Mouse (Mus musculus): Measurements from ENCODE around the gene Dcps.

Dcps gene

DNA sequence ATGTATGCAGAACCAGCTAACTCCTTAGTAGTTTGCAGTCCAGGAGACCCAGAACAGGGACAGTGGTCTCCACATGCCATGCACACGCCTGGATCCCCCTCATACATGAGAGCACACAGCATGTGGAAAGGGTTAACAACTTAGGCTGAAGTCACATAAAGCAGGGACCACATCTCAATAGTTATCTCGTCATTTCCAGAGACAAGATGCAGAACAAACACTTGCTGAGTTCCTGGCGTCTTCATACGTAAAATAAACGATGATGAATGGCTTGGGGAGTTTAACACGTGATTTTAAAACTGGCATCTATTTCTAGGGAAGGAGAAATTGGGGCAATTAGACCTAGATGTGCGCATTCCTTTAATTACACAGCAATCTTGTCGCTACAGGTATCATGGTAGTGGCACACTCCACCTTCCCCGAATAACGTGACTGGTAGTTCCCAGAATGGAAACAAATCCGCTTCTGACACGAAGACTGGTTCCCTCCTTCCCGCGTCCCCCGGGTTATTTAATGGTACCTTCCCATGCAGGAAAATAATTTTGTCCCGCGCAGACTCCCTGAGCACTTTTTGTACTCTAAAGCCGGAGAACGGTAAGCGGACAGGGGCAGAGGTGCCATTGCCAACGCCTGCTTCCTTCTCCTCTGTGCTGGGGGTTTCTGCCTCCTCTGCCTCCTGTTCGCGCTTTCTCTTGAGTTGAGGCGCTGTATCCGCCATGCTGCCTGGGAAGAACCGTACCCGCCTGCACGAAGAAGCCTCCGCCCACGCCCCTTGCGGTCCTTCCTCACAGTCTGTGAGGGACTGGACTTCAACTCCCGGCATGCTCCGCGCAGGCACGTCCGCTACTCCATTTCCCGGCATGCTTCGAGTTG lies at the start of gene Dcps:
Dcps (minus strand) TSS at position 811 of the 873 bp plus-strand sequence.
- DNase-seq (ENCODE audit: low spot score in 2 of 2): peak; percentile 79 to 88

DNA sequence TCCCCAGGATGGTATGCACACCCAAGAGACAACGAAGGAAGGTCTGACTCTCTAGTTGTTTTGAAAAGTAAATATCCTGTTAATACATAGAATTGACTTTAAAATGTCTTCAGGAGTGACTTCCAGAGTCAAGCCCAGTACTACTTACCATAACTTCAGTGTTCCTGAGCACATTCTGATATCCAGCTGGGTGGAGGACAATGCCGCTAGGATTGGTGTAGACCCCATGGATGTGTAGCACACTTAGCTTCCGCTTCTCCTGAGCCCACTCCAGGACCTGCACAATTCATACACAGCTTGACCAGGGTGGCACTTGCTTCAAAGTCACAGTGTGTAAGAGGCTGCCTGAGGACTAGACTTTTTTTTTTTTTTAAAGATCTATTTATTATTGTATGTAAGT lies 47.6 kb upstream of the Dcps start:
- no peak for DNase-seq (ENCODE audit: low spot score in 2 of 2)

DNA sequence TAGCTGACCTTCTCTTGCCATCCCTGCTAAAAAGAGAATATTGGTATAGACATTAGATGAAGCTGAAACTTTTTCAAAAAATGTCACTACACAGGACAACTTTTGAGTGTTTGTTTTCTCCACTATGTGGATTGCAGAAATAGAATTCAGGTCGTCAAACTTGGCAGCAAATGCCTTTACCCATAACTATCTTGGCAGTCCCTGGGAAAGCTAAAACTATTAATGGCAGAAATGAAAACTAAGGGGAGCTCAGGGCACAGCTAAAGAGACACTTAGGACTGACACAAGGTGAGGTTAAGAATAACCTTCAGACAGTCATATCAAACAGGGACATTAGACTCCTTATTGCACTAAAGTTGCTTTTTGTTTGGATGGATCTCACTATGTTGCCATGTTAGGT lies 42.1 kb upstream of the Dcps start:
- no peak for DNase-seq (ENCODE audit: low spot score in 2 of 2)

DNA sequence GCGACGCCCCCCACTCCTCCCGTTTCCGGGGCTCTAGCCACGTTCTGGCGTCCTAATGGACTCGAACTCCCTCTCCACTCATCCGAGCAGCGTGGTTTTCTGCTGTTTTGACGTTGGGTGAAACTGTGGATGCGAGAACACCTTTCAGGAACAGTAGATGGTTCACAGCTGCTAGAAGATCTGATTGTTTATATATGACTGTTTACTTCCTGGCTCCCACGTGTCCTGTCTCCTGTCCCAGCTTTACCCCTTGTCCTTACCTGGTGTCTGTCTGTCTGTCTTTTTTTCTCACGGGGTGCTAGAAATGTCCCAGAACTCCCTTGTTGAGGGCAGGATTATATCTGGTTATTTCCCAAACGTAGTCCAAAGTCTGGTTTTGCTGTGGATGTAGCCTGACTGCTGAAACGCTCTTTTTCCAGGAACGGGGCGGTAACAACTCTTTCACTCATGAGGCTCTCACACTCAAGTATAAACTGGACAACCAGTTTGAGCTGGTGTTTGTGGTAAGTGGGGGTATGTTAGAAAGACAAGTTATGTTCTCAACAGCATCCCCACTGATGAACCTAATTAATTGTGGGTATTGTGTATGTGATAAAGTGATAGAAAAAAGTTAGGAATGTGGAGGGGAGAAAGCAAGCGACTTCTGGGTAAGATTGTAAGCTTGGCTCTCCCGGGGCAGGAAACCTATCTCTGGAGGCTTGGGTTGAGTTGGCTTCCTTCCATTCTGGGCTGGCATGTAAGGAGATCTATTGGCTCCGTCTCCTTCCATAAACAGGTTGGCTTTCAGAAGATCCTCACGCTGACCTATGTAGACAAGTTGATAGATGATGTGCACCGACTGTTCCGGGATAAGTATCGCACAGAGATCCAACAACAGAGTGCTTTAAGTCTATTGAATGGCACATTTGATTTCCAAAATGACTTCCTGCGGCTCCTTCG lies 36.0 kb upstream of the Dcps start:
- DNase-seq (ENCODE audit: low spot score in 2 of 2): no peak

DNA sequence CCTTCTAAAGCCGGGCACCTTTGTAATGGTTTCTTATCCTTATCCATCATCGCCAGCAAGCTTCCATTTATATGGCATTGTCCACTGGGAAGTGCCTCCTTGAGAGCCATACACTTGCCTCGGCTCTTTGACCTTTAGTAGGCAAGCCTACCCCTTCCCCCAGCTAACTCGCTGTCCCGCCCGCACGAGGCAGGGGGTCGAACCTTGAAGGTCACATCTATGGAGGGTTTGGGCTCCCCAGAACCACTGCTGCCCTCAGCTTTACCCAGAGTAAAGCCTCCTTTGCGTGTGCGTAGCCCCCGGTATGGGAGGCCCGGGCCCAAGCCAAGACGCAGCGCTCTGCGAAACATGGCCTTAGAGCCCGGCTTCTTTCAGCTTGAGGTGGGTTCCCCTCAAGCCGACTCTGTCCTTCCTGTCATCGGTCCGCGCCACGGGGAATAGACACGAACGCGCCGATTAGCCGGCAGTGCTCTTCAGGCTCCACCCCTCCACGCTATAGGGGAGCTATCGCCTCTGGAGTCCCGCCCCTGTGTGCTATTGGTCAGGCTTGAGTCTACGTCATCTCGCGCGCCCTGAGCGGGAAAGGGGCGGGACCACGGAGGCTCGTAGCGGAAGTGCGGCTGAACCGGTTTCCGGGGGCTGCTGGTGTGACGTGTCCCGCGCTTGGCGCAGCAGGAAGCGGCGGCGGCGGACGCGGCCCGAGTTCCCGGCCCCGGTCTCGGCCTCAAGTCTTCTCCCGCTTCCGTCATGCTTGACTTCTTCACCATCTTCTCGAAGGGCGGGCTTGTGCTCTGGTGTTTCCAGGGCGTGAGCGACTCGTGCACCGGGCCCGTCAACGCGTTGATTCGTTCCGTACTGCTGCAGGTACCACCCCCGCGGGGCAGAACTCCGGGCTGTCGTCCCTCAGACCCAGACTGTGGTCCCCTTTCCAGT lies 34.9 kb upstream of the Dcps start, which contains the start of gene Foxred1:
Foxred1 (minus strand) TSS at position 514 of the 933 bp plus-strand sequence.
- DNase-seq (ENCODE audit: low spot score in 2 of 2): peak; percentile 99

DNA sequence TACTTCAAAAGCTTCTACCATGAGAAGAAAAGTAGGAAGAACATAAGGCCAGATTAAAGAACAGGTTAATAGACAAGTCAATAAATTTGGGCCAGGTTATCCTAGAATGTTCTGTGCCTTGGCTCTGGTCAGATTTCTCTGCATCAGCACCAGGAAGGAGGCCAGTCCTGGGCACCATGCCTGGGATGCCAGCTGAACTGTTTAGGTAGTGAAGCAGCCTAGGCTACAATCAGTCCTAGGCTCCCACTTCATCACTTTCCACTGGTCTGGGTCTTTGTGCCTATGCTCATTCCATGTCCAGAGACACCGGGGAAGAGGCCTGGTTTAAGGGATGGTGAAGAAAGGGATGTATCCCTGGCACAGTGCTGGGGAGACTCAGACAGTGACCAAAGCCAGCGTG lies 28.6 kb upstream of the Dcps start:
- DNase-seq (ENCODE audit: low spot score in 2 of 2): no peak

DNA sequence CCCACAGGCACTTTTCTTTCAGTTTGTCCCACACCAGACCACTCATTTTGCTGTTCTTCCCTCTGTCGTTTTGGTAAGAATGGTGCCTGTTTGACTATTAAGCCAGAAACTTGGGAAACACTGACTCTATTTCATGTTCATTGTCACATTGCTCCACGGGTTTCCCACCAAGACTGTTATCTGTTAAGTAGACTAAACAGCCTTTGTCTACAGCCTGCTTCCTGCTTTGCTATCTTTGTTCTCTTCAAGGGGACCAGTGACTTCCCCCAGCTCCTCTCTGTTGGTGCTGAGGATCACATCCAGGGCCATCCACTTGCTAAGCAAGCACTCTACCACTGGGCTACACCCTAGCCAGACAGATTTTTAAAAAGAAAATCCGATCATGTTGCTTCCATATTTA lies 27.7 kb upstream of the Dcps start:
- no peak for DNase-seq (ENCODE audit: low spot score in 2 of 2)

DNA sequence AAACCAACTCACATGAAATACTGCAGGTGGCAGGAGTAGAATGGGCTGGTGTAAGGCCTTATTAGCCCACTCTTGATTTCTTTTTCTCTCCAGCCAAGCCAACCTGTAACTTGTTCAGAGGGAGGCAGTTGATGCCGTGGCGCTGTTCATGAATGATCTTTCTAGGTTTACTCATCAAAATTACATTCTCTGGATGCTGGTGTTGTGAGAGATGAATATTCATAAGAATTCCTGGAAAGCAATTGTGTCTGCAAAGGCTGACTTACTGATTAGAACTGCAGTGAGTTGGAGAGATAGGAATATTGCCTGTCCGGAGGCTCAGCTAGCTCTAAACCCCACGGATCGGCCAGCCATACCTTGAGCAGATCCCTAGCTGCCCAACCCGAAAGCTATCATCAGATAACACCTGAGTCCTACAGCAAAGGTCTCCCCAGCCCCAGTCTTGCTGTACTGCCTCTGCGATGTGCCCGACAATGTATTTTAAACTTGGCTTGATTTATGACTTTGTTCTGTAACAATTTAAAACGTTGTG lies 24.7 kb upstream of the Dcps start:
- DNase-seq (ENCODE audit: low spot score in 2 of 2): no peak

DNA sequence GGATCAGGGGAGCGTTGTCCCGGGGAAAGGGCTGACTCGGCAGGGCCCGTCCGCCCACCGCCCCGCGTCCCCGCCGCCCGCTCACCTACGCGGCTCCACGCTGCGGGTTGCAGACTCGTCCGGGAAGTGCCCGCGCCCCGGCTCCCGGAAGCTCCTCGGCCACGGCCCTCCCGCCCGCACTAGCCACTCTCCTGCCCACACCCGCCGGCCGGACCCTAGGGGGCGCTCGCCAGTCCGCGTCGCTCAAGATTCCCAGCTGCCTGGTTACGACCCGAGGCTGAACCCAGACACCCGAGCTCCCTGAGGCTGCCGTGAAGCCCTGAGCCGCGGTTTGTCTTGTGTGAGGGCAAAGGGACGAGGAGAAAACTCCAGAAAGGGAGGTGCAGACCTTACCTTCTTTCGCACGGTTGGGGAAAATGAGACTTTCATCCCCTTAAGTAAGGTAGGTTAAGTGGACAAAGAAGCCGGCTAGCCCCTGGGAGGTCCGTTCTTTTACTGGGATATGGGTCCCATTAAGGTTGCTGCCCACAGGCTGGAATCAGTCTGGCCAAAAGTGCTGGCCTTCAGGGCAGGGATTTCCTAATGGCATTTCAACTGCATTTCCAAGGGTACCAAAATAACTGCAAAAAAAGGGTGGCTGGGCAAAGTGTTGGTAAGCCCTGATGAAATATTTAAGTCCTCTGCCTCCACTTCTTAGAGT lies 24.1 kb upstream of the Dcps start, which contains the start of the genes Srpr and Tirap:
Srpr (plus strand) TSS at position 404 of the 700 bp plus-strand sequence.
Tirap (minus strand) TSS at position 520 of the 700 bp plus-strand sequence.
- DNase-seq (ENCODE audit: low spot score in 2 of 2): peak; percentile 85 to 90

DNA sequence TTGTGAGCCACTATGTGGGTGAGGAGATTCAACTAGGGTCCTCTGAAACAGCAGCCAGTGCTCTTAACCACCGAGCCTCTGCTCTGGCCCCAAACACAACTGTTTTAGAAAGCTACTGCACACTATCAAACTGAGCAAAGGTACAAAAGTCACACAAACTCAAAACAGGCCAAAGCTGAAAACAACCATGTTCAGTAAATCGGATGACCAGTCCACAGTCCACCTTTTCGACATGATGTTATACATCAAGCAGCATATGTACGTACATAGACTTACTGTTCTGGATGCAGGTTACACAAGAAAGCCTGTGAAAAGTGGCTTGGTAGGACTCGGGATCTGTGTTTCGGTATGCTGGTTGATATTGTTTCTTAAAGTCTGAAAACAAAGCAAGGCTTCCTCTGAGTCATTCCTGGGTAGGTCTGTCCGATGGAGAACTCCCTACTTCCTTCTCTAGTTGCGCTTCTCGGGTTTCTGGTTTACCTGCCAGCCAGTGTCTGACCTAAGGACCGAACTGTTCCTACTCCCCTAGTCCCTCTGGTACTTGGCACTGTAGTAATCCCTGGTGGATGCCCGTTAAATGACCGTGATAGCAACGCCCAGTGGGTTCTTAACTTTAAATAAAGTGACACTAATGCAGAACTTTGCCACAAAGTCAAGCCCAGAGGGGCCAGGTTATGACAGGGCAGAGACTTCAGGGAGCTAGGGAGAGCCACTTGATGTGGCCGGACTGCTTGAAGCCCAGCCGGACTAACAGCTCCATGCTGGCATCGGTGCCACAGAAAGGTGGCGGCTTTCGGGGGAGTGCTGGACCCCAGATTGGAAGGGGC lies 23.3 kb upstream of the Dcps start:
- no peak for DNase-seq (ENCODE audit: low spot score in 2 of 2)

DNA sequence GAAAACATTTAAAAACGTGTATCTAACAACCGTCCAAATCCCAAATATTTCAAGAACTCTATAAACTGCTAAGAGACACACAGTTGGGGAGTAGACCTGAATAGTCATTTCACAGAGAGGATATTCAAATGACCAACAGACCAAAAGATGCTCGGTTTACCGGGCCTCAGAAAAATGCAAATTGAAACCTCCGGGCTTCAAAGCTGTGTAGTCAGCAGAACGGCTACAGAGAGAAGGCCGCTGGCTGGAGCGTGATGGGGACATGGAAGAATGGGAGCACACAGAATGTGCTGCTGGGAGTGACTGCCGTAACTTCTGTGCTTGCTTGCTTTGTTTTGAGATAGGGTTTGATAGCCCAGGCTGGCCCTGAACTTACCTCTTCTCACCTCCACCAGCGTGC lies 22.5 kb upstream of the Dcps start:
- DNase-seq (ENCODE audit: low spot score in 2 of 2): no peak

DNA sequence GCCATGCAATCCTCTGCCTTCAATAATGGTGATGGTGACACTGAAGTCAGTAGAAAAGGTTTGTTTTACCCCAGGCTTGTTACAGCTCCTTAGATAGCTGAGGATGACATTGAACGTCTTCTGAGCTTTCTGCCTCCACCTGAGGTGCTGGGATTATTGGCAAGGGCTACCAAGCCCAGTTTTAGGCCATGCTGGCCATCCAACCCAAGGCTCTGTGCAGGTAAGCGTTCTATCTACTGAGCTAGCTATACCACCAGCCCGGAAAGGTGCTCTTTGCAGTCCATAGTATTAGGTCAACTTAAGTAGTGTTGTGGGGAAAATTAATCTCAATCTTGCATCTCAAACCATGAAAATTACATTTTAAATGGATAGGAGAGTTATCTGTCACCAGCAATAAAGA lies 21.8 kb upstream of the Dcps start:
- no peak for DNase-seq (ENCODE audit: low spot score in 2 of 2)

DNA sequence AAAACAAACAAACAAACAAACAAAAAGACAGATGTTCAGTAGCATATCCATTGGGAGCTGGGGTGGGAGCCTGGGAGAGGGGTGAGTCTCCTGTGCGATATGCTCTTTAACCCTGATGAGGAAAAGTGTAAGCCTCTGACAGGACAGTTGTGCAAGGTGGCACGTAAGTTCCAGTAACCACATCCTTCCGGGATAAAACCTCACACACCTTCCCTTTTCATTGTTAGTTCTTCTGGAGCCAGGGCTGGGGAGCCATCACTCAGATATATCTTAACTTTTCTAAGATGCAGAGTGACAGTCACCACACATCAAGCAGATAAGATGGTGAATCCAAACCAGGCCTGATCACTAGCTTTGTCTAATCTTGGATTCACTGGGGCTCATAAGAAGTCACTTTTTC lies 18.2 kb upstream of the Dcps start:
- DNase-seq (ENCODE audit: low spot score in 2 of 2): no peak

DNA sequence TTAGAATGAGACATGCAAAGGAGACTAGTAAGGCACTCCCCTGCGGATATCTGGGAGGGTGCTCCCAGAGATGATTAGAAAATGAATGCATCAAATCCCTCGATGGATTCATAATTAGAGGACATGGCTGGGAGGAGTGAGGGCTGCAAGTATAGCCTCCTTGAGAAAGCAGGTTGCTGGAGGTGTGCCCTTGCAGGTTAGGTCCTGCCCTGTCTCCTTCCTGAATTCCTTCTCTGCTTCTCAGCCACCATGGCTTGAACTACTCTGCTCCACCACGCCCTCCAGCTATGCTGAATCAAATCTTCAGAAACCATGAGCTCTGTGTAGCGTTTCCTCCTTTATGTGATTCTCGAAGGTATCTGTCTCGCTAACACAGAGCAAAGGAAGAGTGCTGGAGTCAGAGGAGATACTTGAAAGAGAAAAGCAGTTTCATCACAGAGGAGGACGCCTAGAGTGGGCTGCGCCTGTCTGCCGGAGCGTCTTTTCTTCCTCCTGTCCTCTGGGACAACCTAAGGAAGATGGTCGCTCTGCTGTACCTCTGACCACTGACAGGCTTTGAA lies 17.2 kb upstream of the Dcps start:
- DNase-seq (ENCODE audit: low spot score in 2 of 2): no peak

DNA sequence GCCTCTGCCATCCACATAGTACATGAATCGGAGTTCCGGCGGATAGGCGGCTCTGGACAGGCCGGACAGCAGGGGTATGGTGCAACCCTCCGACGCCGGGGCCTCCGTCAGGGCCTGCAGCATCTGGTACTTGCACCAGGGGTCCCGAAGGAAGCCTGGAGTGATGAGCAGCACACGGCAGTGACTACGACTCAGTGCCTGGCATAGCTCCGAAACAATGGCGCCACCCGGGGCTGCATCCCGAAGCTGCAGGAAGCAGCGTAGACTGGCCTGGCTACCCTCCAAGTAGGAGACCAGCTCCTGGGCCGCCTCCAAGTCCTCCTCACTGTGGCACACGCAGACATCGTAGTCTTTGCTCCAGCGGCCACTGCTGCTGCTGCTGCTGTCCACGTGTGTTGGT lies 12.8 kb upstream of the Dcps start:
- no peak for DNase-seq (ENCODE audit: low spot score in 2 of 2)

DNA sequence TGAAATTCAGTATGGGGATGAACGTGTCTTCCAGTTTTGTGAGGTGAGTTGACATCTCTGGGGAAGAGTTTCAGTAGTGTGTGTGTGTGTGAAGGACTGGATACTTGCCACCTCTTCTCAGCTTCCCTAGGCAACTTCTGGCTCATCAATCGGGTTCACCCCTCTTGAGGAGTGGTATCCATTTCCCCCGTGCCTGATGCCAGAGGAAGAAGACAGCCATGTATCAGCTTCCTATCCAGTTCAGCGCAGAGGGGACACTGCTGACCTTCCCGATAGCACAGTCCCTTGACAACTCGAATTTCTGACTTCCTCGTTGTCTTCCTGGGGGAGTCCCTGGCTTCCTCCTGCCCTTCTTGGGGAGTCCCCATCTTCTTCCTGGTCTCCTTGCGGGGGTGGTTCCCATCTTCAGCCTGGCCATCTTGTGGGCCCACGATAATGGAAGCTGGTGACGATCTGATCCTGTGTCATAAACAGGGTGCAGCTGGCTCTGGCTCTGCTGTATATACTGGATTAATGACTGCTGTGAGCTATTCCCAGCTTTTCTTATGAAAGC lies 11.6 kb upstream of the Dcps start:
- DNase-seq (ENCODE audit: low spot score in 2 of 2): no peak

DNA sequence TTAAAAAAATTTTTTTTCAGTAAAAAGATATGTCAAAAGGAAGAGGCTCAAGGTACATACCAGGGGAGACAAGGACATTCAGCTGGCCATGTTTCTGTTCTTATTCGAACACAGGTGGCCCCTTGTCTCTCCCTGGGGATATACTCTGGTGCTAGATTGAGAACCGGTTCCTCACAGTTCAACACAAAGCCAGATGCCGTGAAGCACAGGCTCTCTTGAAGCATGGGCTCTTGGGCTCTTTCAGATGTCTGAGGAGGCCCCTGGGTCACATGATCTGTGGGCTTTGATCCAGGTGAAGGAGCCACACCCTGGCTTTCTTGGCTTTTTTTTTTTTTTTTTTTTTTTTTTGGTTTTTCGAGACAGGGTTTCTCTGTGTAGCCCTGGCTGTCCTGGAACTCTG lies 10.6 kb upstream of the Dcps start:
- no peak for DNase-seq (ENCODE audit: low spot score in 2 of 2)

DNA sequence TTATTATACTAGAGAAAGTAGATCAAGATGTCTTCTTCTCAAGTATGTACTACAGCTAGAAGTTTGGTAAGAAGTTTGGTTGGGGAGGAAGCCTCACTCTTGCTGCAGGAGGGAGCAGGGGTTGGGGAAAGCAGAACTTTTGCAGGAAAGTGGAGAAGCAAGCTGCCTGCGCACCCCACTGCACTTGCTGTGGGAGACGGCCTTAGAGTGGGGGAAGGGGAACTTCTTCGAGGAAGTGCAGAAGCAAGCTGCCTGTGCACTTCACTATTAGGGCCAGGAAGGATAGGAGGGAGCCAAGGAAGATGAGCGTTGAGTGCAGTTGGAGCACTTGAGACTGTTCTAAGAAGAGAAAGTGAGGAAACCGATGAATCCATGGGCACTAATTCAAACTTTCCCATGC lies 7.5 kb upstream of the Dcps start:
- no peak for DNase-seq (ENCODE audit: low spot score in 2 of 2)

DNA sequence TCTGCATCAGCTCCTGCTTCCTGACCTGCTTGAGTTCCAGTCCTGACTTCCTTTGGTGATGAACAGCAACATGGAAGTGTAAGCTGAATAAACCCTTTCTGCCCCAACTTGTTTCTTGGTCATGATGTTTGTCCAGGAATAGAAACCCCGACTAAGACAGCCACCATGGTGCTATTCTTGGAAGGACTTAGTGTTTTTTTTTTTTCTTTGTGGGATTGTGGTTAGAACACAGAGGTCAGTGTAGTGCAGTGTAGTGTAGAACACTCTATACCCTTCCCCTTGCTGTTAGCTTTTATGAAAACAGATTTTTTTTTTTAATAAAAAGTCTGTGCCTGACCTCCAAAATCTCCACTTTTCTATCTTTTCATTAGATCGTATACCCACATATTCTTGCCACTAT lies 7.0 kb upstream of the Dcps start:
- DNase-seq (ENCODE audit: low spot score in 2 of 2): no peak
